Mouse (Mus musculus) forebrain, embryonic 14.5 days (tissue): ENCODE measurements at regions not wholly inside any gene's neighbourhood (a gene's known extent, or its start where the extent isn't known, plus 50 kb on each side); places are given as distances from the start of the nearest gene placed in this dataset.

Experiments
- ATAC-seq: fragments of 200-750 bp; cut with Nextera tagmentation; 2 replicates; pipeline ENCODE4 v1.8.0; 2017; ENCODE audit warnings: mild to moderate bottlenecking, moderate library complexity
- DNase-seq: peaks from one replicate; pipeline ENCODE4 v3.0.0-alpha.2; 2015; ENCODE audit warnings: low spot score
- H3K27ac ChIP-seq: fragments of 300-500 bp; sonication (generic); 2 replicates; pipeline ENCODE4 v1.5.1; 2014; ENCODE audit warnings: low read depth, mild to moderate bottlenecking, control low read depth, low read length, moderate library complexity
- H3K27me3 ChIP-seq: fragments of 300-500 bp; sonication (generic); replicated peaks from 2 replicates; pipeline ENCODE4 v1.6.1; 2014; ENCODE audit warnings: low read length, control low read depth, mixed read lengths; ENCODE audit not compliant: control insufficient read depth, insufficient read depth
- H3K36me3 ChIP-seq: fragments of 300-500 bp; sonication (generic); 2 replicates; pipeline ENCODE4 v1.6.1; 2014; ENCODE audit warnings: low read length, control low read depth; ENCODE audit not compliant: control insufficient read depth, insufficient read depth
- H3K4me1 ChIP-seq: fragments of 300-500 bp; sonication (generic); 2 replicates; pipeline ENCODE4 v1.6.1; 2014; ENCODE audit warnings: antibody characterized with exemption, low read length, control low read depth; ENCODE audit not compliant: control insufficient read depth, insufficient read depth
- H3K4me2 ChIP-seq: fragments of 300-500 bp; sonication (generic); 2 replicates; pipeline ENCODE4 v1.6.1; 2014; ENCODE audit warnings: mild to moderate bottlenecking, control low read depth, low read length
- H3K4me3 ChIP-seq: fragments of 300-500 bp; sonication (generic); 2 replicates; pipeline ENCODE4 v1.5.1; 2014; ENCODE audit warnings: low read depth, low read length, control low read depth
- H3K9ac ChIP-seq: fragments of 300-500 bp; sonication (generic); 2 replicates; pipeline ENCODE4 v1.6.1; 2014; ENCODE audit warnings: mild to moderate bottlenecking, low read length, control low read depth, moderate library complexity
- H3K9me3 ChIP-seq: fragments of 300-500 bp; sonication (generic); replicated peaks from 2 replicates; pipeline ENCODE4 v1.6.1; 2016; ENCODE audit warnings: low read length, control low read depth, mixed read lengths; ENCODE audit not compliant: control insufficient read depth
- WGBS: fragments of 180-500 bp; shearing (Covaris S2); extraction: QIAGEN DNeasy Blood & Tissue Kit; methylation state at CpG from one replicate; pipeline ENCODE4 v1.1.7; 2014; 5-methylcytosine and 5-hydroxymethylcytosine counted together

DNA sequence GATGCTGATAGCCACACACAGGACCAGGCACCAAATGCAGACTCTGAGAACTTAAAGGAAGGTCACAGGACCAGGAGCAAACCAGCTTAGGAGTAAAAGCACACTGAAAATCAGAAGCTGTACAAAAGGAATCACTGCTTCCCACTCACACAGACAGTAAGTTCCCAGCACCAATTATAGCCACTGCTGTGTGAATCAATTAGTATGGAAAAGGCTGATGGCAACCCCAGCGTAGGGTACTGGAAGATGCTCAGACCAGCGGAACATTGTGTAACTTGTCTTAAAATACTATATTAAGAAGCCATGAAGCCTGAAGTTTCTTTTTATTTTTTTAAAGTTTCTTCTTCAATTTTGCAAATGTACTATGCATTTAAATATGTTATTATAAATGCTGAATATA is 115.8 kb downstream of the Lnpk start:
- no peak overlapping the region for H3K4me3 ChIP-seq
- no peaks in the 10 kb centered on the region for H3K9me3 ChIP-seq
- ATAC-seq (no peak), DNase-seq (no peak)
- H3K36me3 ChIP-seq: no peaks in the 10 kb centered on the region
- H3K4me2 ChIP-seq: no peak overlapping the region
- whole genome bisulfite sequencing: 79% methylated on average over 2 of the region's 2 CpGs
- peaks cover 9% of the 10 kb centered on the region; the same call in 1 of the 2 replicates for H3K27me3 ChIP-seq
- H3K4me1 ChIP-seq: no peaks in the 10 kb centered on the region
- no peak overlapping the region for H3K27ac ChIP-seq
- no peak overlapping the region for H3K9ac ChIP-seq

DNA sequence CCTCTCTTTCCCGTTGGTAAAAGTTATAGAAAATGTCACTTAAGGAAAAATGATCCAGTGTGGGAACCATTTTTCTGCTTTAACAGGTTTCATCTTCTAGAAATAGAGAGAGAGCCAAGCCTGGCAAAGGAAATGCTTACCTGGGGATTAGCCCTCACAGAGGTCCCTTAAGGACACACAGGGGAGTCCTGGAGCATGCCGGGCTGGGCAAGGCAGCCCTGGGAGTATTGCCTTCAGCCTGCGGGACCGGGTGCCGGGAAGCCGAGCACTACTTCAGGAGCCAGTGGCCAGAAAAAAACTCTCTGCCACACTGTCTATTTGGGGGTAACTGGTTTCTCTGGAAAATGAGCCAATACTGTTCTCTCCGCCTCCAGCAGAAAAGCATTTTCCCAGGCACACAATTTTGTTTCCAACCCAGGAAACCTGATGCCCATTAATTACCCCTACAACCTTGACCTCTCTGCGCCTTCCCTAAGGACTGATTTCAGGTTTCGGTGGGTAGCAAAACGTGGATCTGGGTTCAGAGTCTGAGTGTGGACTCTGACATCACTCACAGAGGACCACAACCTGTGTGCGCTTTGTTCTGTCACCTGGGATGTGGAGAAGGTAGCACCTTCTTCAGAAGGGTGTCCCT is 117.9 kb downstream of the Lnpk start:
- 63% methylated on average over 11 of the region's 11 CpGs for WGBS
- Histone ChIP-seq H3K4me1 (no peaks in the 10 kb centered on the region), H3K27me3 (peaks cover 9% of the 10 kb centered on the region; the same call in 1 of the 2 replicates), H3K27ac (no peak overlapping the region), H3K4me3 (no peak overlapping the region), H3K36me3 (no peaks in the 10 kb centered on the region), H3K4me2 (no peak overlapping the region), H3K9ac (no peak overlapping the region), H3K9me3 (no peaks in the 10 kb centered on the region)
- no peak for DNase-seq
- no peak for ATAC-seq

DNA sequence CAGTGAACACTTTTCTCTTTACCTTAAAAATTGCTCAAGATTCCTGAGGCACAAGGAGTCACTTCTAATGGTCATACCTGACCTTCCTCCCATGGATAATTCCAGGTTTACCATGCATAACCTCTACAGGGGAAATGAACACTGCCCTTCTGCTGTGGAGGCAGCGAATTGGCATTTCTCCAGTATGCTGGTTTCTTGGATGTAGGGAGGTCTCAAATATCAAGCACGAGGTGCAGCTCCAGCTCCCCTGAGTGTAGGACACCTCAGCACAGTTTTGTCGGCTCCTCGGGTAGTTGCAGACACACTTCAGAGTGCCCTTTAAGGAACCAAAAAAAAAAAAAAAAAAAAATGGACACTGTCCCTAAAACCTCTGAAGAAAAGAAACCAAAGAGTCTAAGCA is 124.8 kb downstream of the Lnpk start:
- Histone ChIP-seq H3K4me1 (peaks cover 32% of the 10 kb centered on the region), H3K27me3 (peaks cover 29% of the 10 kb centered on the region; the same call in 1 of the 2 replicates), H3K9me3 (no peaks in the 10 kb centered on the region), H3K27ac (no peak overlapping the region), H3K4me2 (no peak overlapping the region), H3K36me3 (no peaks in the 10 kb centered on the region), H3K9ac (no peak overlapping the region), H3K4me3 (no peak overlapping the region)
- ATAC-seq (no peak), DNase-seq (no peak)
- WGBS: 79% methylated on average over 4 of the region's 4 CpGs

DNA sequence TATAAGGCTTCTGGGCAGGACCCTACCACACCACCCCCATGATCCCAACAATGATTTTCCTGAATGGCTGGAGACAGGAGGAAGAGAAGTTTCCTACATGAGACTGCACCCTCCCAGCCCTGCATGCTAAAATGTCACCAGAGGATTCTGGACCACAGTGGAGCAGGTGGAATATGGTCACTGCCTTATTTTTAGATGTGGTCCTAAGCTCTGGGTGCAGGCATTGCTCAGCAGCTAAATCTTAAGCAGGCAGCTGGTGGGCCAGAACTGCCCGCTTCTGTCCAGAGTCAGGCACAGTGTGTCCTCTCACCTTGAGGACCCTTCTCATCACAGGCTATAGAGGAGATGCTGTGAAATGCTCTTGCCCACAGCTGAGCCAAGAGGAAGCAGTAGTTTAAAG is 126.6 kb downstream of the Lnpk start:
- peaks cover 32% of the 10 kb centered on the region for H3K4me1 ChIP-seq
- 96% methylated on average over 1 of the region's 1 CpGs for WGBS
- H3K9me3 ChIP-seq: no peaks in the 10 kb centered on the region
- DNase-seq (no peak), ATAC-seq (no peak)
- no peak overlapping the region for H3K4me2 ChIP-seq
- H3K4me3 ChIP-seq: no peak overlapping the region
- no peak overlapping the region for H3K9ac ChIP-seq
- no peaks in the 10 kb centered on the region for H3K36me3 ChIP-seq
- H3K27ac ChIP-seq: no peak overlapping the region
- H3K27me3 ChIP-seq: peaks cover 33% of the 10 kb centered on the region; the same call in 1 of the 2 replicates

DNA sequence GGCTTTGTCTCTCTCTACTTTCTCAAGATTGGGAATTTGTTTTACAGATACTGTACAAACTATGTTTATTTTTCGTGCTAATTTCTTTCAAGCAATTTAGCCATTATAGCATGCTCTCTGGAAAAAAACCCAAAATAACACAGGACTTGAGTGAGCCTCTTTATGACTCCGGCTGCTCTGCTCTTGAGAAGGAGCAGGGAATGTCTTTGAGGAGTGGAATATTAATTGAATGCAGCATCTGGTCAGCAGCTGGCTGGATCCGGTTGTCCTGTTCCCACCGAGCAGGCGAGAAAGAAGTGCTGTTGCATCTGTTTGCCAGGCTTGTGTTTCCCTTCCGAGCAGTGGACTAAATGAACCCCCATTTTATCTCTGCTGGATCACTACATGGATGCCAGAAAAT is 127.7 kb downstream of the Lnpk start:
- H3K27ac ChIP-seq: peak overlapping the region; percentile 39; the same call in 1 of the 2 replicates
- H3K27me3 ChIP-seq: peaks cover 33% of the 10 kb centered on the region; the same call in 1 of the 2 replicates
- ATAC-seq: peak; percentile 40
- peaks cover 32% of the 10 kb centered on the region for H3K4me1 ChIP-seq
- H3K36me3 ChIP-seq: no peaks in the 10 kb centered on the region
- no peak overlapping the region; the same call in 1 of the 2 replicates for H3K9ac ChIP-seq
- peak; percentile 69 for DNase-seq
- H3K4me2 ChIP-seq: peak overlapping the region; percentile 35
- WGBS: 2% methylated on average over 6 of the region's 6 CpGs
- H3K4me3 ChIP-seq: no peak overlapping the region
- H3K9me3 ChIP-seq: no peaks in the 10 kb centered on the region

DNA sequence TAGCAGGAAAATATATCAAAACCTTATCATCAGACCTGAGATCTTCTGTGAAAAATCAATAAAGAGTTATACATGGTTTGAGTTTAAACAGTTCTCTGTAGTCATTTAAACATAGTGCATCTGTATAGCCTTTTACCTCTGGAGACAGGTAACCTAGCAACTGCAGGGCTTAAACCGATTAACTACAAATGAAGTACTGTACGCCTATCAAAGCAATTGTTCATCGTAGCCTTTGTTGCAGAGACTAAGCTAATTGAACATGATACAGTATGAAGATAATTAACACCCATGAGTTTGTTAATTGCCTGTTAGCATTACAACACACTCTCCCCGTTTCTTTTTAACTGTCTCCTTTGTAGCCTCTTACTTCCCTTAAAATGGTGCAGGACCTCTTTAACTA is 128.2 kb downstream of the Lnpk start:
- Histone ChIP-seq H3K9me3 (no peaks in the 10 kb centered on the region), H3K27me3 (peaks cover 33% of the 10 kb centered on the region; the same call in 1 of the 2 replicates), H3K4me3 (no peak overlapping the region), H3K27ac (peak overlapping the region; percentile 39; the same call in 1 of the 2 replicates), H3K4me2 (peak overlapping the region; percentile 35), H3K9ac (no peak overlapping the region), H3K36me3 (no peaks in the 10 kb centered on the region), H3K4me1 (peaks cover 32% of the 10 kb centered on the region)
- DNase-seq: peak; percentile 88
- 3% methylated on average over 4 of the region's 4 CpGs for WGBS
- peak; percentile 80 for ATAC-seq

DNA sequence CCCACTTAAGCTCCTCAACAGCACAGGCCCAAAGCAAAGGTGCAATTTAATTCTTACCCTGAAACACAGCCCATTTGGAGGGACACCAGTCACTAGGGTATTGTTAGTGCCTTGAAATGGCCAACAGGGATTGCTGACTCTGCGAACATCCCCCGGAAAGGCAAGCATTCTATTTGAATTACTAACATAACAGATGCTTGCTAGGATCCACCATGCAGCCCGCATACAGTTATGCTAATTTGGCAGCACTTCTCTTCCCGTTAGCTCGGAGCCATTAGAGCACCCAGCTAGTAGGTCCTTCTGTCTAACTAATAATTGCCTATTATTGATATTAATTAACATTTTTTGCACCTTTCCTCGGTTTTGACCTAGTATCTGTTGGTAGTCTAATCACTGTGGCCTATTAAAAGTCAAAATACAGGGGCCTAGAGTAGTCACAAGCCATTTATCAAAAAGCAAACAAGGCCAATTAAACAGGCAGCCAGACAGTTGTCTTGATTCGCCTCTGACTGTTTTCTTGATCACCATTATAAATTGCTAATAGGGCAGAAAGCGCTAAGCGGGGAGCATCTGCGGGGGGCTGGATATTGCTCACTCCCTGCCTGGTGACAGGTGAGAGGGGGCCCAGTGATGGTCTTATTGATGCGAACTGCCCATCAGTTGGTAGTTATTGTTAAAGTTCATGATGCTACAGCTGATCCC is 129.0 kb downstream of the Lnpk start:
- WGBS: 4% methylated on average over 11 of the region's 11 CpGs
- Histone ChIP-seq H3K27ac (peak overlapping the region; percentile 65), H3K4me2 (0 out of 2 replicates have a peak overlapping the region, but pooled peaks have one; percentile 9), H3K4me1 (peaks cover 32% of the 10 kb centered on the region), H3K9ac (0 out of 2 replicates have a peak overlapping the region, but pooled peaks have one; percentile 5), H3K4me3 (no peak overlapping the region), H3K27me3 (peaks cover 28% of the 10 kb centered on the region; the same call in 1 of the 2 replicates), H3K9me3 (no peaks in the 10 kb centered on the region), H3K36me3 (no peaks in the 10 kb centered on the region)
- DNase-seq (peak; percentile 88), ATAC-seq (peak; percentile 84)

DNA sequence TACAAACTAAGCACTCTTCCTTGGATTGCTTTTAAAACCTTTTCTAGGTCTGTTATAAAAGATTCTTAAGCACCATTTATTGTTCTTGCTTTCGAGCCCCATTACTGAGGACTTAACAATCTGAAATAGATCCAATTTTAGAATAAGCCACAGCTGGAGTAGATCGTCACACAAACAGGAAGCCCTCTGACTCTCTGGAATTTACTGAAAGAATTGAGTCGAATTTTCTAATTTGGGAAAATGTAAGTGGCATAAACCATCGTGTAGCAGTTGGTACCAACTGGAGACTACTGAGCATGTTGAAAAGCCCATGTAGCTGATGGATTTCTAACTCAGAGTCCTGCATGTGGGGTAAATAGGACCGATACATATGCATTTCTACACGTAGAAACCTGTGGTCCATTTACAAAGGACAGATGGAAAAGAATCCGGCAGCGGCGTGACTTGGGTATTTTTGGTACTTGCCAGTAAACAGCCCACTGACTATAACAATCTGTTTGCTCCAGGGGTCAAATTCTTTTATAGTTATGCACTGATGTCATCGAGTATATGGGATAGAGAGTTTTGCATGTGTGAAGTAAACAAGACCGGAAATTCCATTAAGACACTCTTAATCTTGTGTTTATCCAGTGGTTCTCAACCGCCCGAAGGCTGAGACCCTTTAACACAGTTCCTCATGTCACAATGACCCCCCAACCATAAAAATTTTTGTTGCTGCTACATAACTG is 143.9 kb downstream of the Lnpk start:
- H3K9me3 ChIP-seq: 0 out of 2 replicates have a peak, but pooled peaks cover 5% of the 10 kb centered on the region
- no peak overlapping the region for H3K4me2 ChIP-seq
- H3K36me3 ChIP-seq: no peaks in the 10 kb centered on the region
- no peaks in the 10 kb centered on the region for H3K4me1 ChIP-seq
- H3K9ac ChIP-seq: no peak overlapping the region
- ATAC-seq (no peak), DNase-seq (no peak)
- 87% methylated on average over 13 of the region's 13 CpGs for WGBS
- no peak overlapping the region for H3K4me3 ChIP-seq
- H3K27me3 ChIP-seq: no peaks in the 10 kb centered on the region
- no peak overlapping the region for H3K27ac ChIP-seq
